In the genomic region with DNA sequence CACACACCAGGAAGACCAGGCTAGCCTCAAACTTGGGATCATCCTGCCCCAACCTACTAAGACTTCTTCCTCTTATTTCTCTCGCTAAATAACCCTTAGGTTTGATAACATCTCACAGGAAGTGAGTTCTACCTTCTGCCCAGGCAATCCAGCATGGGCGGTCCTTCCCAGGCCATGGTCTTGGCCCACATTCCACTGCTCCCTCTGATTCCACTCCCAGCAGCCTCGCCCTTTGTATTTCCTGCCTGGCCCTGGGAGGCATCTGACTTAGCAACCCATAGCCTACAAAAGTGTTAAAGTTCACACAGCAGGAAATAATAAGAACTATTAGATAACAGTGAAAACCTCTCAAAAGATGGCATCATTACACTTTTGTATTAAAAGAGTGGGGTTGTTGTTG, we compare ENCODE assay signal across 9 mouse cellular contexts.
DNase-seq lines count a peak whose midpoint lies in the region; ATAC-seq and TF ChIP-seq lines count a peak whose summit lies in the region.
"Had no signal": no experiment of that assay in that cellular context is flagged by ENCODE, and none has a peak within 500 bp of the region (broad histone marks: within the 10 kb centered on the region; RNA-seq: fewer than 3 reads in every experiment).

No protein-coding gene starts in this region.

- no peak for TF ChIP-seq POLR2A in lung, adult 2 months (IDR thresholded peaks at IDR 0.05; ENCODE audit: borderline replicate concordance, extremely low read depth, low read depth, low read length)

- H3K4me3 ChIP-seq in lung, postnatal 0 days (ENCODE audit: low read depth, low read length) = no peak overlapping the region
- no peak overlapping the region for H3K4me3 ChIP-seq in lung, adult 2 months (replicated peaks; ENCODE audit: extremely low read depth, low read depth, low read length)
- H3K4me3 ChIP-seq in hindbrain, embryonic 16.5 days (ENCODE audit: low read length) = no peak overlapping the region
- H3K4me3 ChIP-seq: hindbrain, embryonic 10.5 days; limb, embryonic 13.5 days had no signal

- H3K27me3 ChIP-seq in lung, postnatal 0 days (replicated peaks; ENCODE audit: insufficient read depth, low read length) = no peaks in the 10 kb centered on the region
- H3K27me3 ChIP-seq in hindbrain, embryonic 16.5 days (replicated peaks; ENCODE audit: control insufficient read depth, insufficient read depth, low read length) = no peaks in the 10 kb centered on the region
- H3K27me3 ChIP-seq: limb, embryonic 13.5 days had no signal

- ATAC-seq in lung, postnatal 0 days = peak; percentile 46; the same call in 1 of the 2 replicates
- ATAC-seq in hindbrain, embryonic 16.5 days = no peak

- peak; percentile 41 for DNase-seq in lung, postnatal 0 days (ENCODE audit: low spot score)
- DNase-seq in lung, adult 2 months = no peak
- DNase-seq in heart, adult 9 months (ENCODE audit: low spot score in 2 of 2) = peak; percentile 62 to 74
- peak; percentile 62 to 84 for DNase-seq in kidney, postnatal 25 days
- no peak for DNase-seq in layer of hippocampus, postnatal 10 days (ENCODE audit: low spot score in 2 of 2)
- no peak for DNase-seq in testis, postnatal 14 days (ENCODE audit: low spot score)

- no peak overlapping the region for H3K4me2 ChIP-seq in lung, postnatal 0 days (replicated peaks; ENCODE audit: low read depth, low read length)
- H3K4me2 ChIP-seq in hindbrain, embryonic 16.5 days (ENCODE audit: low read length) = no peak overlapping the region
- H3K4me2 ChIP-seq: limb, embryonic 13.5 days had no signal

- no peaks in the 10 kb centered on the region for H3K36me3 ChIP-seq in lung, postnatal 0 days (ENCODE audit: insufficient read depth, low read length)
- H3K36me3 ChIP-seq in hindbrain, embryonic 16.5 days (ENCODE audit: control insufficient read depth, insufficient read depth, low read length) = no peaks in the 10 kb centered on the region
- H3K36me3 ChIP-seq: hindbrain, embryonic 10.5 days; limb, embryonic 13.5 days had no signal

- TF ChIP-seq EP300 in lung, postnatal 0 days (IDR thresholded peaks at IDR 0.05) = no peak

- no peak overlapping the region for H3K9ac ChIP-seq in lung, postnatal 0 days (replicated peaks; ENCODE audit: low read depth)
- H3K9ac ChIP-seq in hindbrain, embryonic 16.5 days (ENCODE audit: low read depth, low read length) = no peak overlapping the region
- H3K9ac ChIP-seq: limb, embryonic 13.5 days had no signal

- no peaks in the 10 kb centered on the region for H3K9me3 ChIP-seq in lung, postnatal 0 days (ENCODE audit: low read length)
- no peaks in the 10 kb centered on the region for H3K9me3 ChIP-seq in hindbrain, embryonic 16.5 days (ENCODE audit: control insufficient read depth, low read length)
- H3K9me3 ChIP-seq: hindbrain, embryonic 10.5 days; limb, embryonic 13.5 days had no signal

- H3K27ac ChIP-seq in lung, postnatal 0 days (ENCODE audit: low read length) = no peak overlapping the region
- H3K27ac ChIP-seq in hindbrain, embryonic 16.5 days (ENCODE audit: low read depth, low read length) = no peak overlapping the region
- H3K27ac ChIP-seq: hindbrain, embryonic 10.5 days; limb, embryonic 13.5 days had no signal

- WGBS in lung, postnatal 0 days = 42% methylated on average over 3 of the region's 3 CpGs
- WGBS in lung, adult 2 months = 35% methylated on average over 3 of the region's 3 CpGs
- 85% methylated on average over 3 of the region's 3 CpGs for WGBS in hindbrain, embryonic 16.5 days

- no peak for TF ChIP-seq CTCF in lung, postnatal 0 days (IDR thresholded peaks at IDR 0.05)
- no peak for TF ChIP-seq CTCF in lung, adult 2 months (IDR thresholded peaks at IDR 0.05; ENCODE audit: insufficient read depth, low read length)

- no peaks in the 10 kb centered on the region for H3K4me1 ChIP-seq in lung, postnatal 0 days (ENCODE audit: insufficient read depth, low read depth, low read length)
- 0 out of 2 replicates have a peak, but pooled peaks cover 2% of the 10 kb centered on the region for H3K4me1 ChIP-seq in lung, adult 2 months (ENCODE audit: control insufficient read depth, insufficient read depth, low read length)
- H3K4me1 ChIP-seq in hindbrain, embryonic 16.5 days (ENCODE audit: control insufficient read depth, insufficient read depth, low read depth, low read length) = no peaks in the 10 kb centered on the region
- H3K4me1 ChIP-seq: hindbrain, embryonic 10.5 days; limb, embryonic 13.5 days had no signal

Comparison
In these comparisons a context has a peak if more than half of its experiments do, and no peak if none do; other contexts are left out.
1. DNase-seq: peak in lung, postnatal 0 days (single experiment), heart, adult 9 months (2 of 2) and kidney, postnatal 25 days (2 of 2); none in lung, adult 2 months (single experiment), layer of hippocampus, postnatal 10 days (0 of 2) and testis, postnatal 14 days (single experiment).